Mouse (Mus musculus) hindbrain, embryonic 13.5 days (tissue): ENCODE data around the gene Erg. TPM values are rescaled to one million over a fixed set of nuclear protein-coding genes. Genes with fewer than 3 reads are reported as not detected.

Experiments used
- ATAC-seq: fragments of 200-750 bp; cut with Nextera tagmentation; 2 replicates; pipeline ENCODE4 v1.8.0; 2017; ENCODE audit warnings: moderate TSS enrichment; ENCODE audit not compliant: low FRiP score
- H3K27ac ChIP-seq: fragments of 300-500 bp; sonication (generic); 2 replicates; pipeline ENCODE4 v1.5.1; 2015; ENCODE audit warnings: inconsistent platforms, mild to moderate bottlenecking, moderate library complexity
- H3K27me3 ChIP-seq: fragments of 300-500 bp; sonication (generic); 2 replicates; pipeline ENCODE4 v1.6.1; 2015; ENCODE audit warnings: mild to moderate bottlenecking, inconsistent platforms
- H3K36me3 ChIP-seq: fragments of 300-500 bp; sonication (generic); 2 replicates; pipeline ENCODE4 v1.6.1; 2015; ENCODE audit warnings: mild to moderate bottlenecking, inconsistent platforms
- H3K4me1 ChIP-seq: fragments of 300-500 bp; sonication (generic); replicated peaks from 2 replicates; pipeline ENCODE4 v1.6.1; 2015; ENCODE audit warnings: inconsistent platforms
- H3K4me2 ChIP-seq: fragments of 300-500 bp; sonication (generic); 2 replicates; pipeline ENCODE4 v1.6.1; 2015; ENCODE audit warnings: inconsistent platforms, mild to moderate bottlenecking, moderate library complexity
- H3K4me3 ChIP-seq: fragments of 300-500 bp; sonication (generic); 2 replicates; pipeline ENCODE4 v1.5.1; 2015; ENCODE audit warnings: mild to moderate bottlenecking, inconsistent platforms
- H3K9ac ChIP-seq: fragments of 300-500 bp; sonication (generic); 2 replicates; pipeline ENCODE4 v1.6.1; 2015; ENCODE audit warnings: mild to moderate bottlenecking, inconsistent platforms
- H3K9me3 ChIP-seq: fragments of 300-500 bp; sonication (generic); 2 replicates; pipeline ENCODE4 v1.6.1; 2016; ENCODE audit warnings: inconsistent platforms
- WGBS: fragments of 180-500 bp; shearing (Covaris S2); methylation state at CpG from one replicate; pipeline ENCODE4 v1.1.7; 2015; 5-methylcytosine and 5-hydroxymethylcytosine counted together
- polyA plus RNA-seq: library from polyadenylated mRNA; unstranded; fragments of >200 nt; fragmentation: Nextera tagmentation; extraction: Ambion mirVana; gene quantifications from 2 replicates; pipeline ENCODE4 v1.2.1, GENCODE M21; 2015

The Erg gene
- polyA plus RNA-seq, 1 experiment from 2014 or later = 2.1 TPM

DNA sequence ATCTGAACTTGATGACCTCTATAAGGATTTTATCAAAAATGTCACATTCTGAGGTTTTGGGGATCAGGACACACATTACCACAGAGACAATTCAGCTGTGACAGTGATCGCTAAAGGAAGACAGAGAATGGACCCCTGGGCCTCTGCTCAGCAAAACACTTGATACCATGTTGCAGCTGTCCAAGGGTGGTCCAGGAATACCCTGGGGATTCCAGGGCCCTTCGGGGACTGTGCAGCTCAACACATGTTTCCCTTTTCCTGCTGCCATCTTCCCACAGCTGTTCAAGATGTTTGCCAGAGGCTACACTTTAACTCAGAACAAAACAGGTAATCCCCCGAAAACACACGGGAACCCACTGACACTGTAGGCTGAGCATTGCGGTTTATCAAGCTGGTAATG is 158.2 kb downstream of the Erg start:
- Histone ChIP-seq H3K9ac (no peak overlapping the region), H3K9me3 (no peaks in the 10 kb centered on the region), H3K4me3 (no peak overlapping the region), H3K4me2 (no peak overlapping the region), H3K27ac (no peak overlapping the region), H3K4me1 (0 out of 2 replicates have a peak, but pooled peaks cover 5% of the 10 kb centered on the region), H3K27me3 (no peaks in the 10 kb centered on the region), H3K36me3 (no peaks in the 10 kb centered on the region)
- no peak for ATAC-seq
- 92% methylated on average over 5 of the region's 5 CpGs for WGBS

DNA sequence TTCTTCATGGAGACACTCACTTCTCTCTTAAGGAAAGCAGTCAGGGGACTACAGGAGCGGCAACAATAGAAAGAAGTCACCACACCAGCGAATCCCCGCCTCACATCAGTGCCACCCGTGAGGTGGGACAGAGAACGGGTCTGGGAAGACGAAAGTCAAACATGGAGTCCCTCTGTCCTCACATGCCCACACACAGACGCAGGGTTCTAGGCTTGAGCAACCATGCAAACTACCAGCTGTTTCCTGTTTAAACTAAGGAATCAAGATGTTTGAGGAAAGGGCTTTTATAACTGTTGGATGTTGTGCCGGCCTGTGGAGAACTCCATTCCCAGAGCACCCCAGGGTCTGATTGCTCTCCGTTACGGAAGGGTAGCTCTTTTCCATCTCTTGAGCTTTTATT is 158.9 kb downstream of the Erg start:
- no peaks in the 10 kb centered on the region for H3K9me3 ChIP-seq
- no peak overlapping the region for H3K27ac ChIP-seq
- H3K4me3 ChIP-seq = no peak overlapping the region
- no peak overlapping the region for H3K9ac ChIP-seq
- 88% methylated on average over 10 of the region's 10 CpGs for WGBS
- ATAC-seq = no peak
- no peaks in the 10 kb centered on the region for H3K36me3 ChIP-seq
- no peak overlapping the region for H3K4me2 ChIP-seq
- H3K4me1 ChIP-seq = 0 out of 2 replicates have a peak, but pooled peaks cover 5% of the 10 kb centered on the region
- no peaks in the 10 kb centered on the region for H3K27me3 ChIP-seq

DNA sequence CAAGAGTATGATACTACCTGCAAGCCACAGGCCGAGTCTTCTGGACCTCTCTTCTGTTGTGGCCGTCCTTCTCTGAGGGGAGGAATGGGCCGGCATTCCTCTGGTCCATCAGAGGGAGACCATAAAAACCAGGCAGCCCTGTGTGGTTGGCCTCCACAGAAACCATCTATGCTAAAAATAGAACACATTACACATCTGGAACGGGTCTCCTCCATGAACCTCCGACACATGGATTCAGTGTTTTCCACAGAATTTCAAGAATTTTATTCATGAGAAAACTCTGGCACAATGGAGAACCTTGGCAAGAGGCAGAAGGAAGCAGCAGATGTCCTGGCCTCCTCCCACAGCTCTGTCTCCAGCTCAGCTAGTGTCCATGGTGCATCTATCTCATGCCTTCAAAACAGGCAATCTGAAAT is 163.7 kb downstream of the Erg start:
- Histone ChIP-seq H3K36me3 (no peaks in the 10 kb centered on the region), H3K4me1 (peaks cover 5% of the 10 kb centered on the region; the same call in 1 of the 2 replicates), H3K27ac (no peak overlapping the region), H3K9ac (no peak overlapping the region), H3K9me3 (no peaks in the 10 kb centered on the region), H3K4me2 (no peak overlapping the region), H3K27me3 (no peaks in the 10 kb centered on the region), H3K4me3 (no peak overlapping the region)
- no peak for ATAC-seq
- 81% methylated on average over 5 of the region's 5 CpGs for WGBS

DNA sequence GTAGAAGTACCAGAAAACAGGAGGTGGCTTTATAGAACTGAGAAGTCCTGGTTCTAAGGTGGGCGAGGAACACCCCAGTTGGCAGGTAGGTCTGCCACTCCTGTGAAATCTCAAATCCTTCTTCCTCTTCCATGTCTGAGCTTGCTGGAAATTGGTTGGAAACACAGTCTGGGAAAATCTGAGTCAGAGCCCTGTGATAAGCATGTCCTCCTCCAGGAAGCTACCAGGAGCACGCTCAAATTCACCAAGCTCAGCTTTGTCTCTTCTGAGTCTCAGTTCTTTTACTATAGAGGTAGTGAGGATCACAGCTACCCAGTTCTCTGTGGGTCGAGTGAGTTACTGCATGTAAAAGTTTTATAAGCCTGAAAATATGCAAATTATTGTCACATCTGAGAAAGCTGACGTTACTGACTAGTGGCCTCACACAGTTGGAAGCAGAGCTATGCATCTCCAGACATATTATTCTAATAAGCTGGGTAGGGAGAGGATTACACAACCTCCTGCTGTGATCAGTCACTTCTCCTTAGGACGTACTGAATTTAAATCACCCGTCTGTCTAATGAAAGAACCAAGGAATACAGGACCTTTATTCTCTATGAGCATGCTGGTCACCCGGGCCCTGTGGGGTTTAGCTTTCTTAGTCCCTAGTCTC is 165.0 kb downstream of the Erg start:
- Histone ChIP-seq H3K36me3 (no peaks in the 10 kb centered on the region), H3K9me3 (no peaks in the 10 kb centered on the region), H3K27ac (no peak overlapping the region), H3K4me1 (peaks cover 5% of the 10 kb centered on the region; the same call in 1 of the 2 replicates), H3K9ac (no peak overlapping the region), H3K4me3 (no peak overlapping the region), H3K4me2 (no peak overlapping the region), H3K27me3 (no peaks in the 10 kb centered on the region)
- whole genome bisulfite sequencing = 50% methylated on average over 7 of the region's 7 CpGs
- no peak for ATAC-seq

DNA sequence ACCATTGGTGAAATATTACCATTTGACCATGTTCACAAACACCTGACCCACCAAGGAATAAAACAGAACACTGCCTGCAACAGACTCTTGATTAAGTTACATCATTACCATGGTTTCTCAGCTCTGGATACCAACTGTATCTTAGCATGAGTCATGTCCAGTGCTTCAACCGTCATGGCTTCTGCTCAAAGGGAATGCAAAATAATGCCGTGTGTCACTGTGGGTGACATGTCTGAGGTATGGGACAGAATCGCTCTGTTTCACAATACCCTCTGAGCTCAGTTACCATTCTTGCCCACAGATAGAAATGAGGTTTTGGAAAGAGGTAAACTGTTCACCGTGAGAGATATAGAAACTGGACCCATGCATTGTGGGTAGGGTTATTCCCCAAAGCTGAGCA is 170.5 kb downstream of the Erg start:
- H3K27ac ChIP-seq = no peak overlapping the region
- H3K27me3 ChIP-seq = no peaks in the 10 kb centered on the region
- no peak overlapping the region for H3K4me2 ChIP-seq
- no peaks in the 10 kb centered on the region for H3K4me1 ChIP-seq
- H3K9ac ChIP-seq = no peak overlapping the region
- WGBS = 92% methylated on average over 4 of the region's 4 CpGs
- no peaks in the 10 kb centered on the region for H3K9me3 ChIP-seq
- no peak overlapping the region for H3K4me3 ChIP-seq
- no peaks in the 10 kb centered on the region for H3K36me3 ChIP-seq
- no peak for ATAC-seq

DNA sequence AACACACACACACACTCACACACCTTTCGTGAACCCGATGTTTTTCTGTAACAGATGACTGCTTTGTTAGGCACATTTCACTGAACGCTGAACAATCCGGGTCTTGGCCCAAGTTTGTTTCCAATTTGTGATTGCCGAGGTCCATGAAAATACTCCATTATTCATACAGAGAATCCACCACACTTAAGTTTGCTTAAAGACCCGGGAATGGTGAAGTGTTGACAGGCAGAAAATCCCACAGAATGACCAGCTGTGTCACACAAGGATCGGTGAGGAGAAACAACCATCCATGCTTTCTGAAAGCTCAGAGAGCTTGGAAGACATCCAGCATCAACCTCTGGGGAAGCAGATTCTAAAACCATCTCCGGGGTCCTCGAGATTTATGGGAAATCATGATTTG is 171.0 kb downstream of the Erg start:
- no peak overlapping the region for H3K4me2 ChIP-seq
- H3K9me3 ChIP-seq = no peaks in the 10 kb centered on the region
- H3K4me3 ChIP-seq = no peak overlapping the region
- WGBS = 78% methylated on average over 9 of the region's 9 CpGs
- no peaks in the 10 kb centered on the region for H3K4me1 ChIP-seq
- no peaks in the 10 kb centered on the region for H3K27me3 ChIP-seq
- no peaks in the 10 kb centered on the region for H3K36me3 ChIP-seq
- H3K9ac ChIP-seq = no peak overlapping the region
- ATAC-seq = no peak
- H3K27ac ChIP-seq = no peak overlapping the region

DNA sequence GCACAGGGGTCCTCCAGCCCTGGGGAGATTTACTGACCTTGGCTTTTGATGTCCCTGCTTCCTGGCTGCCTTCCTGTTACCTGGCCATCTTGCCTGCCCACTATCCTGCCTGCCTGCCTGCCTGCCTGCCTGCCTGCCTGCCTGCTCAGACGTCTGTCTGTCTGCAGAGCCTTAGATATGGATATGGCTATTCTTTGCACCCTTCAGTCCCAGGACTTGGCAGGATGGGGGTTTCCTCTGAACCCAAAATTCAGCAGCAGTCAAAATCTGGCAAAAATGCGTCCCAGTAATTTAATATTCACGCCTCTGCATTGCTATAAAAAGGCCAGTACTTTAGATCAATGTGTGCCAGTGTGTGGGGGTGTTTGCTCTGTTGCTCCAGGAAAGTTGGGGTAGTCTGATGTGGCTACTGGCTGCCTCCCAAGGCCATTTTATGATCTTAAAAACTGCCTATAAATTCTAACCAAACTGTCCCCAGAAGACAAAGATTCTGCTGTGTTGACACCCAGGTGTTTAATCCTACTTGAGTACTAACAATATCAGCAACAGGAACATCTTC is 172.9 kb downstream of the Erg start:
- H3K4me3 ChIP-seq = no peak overlapping the region
- ATAC-seq = no peak
- no peaks in the 10 kb centered on the region for H3K9me3 ChIP-seq
- H3K4me2 ChIP-seq = no peak overlapping the region
- H3K4me1 ChIP-seq = no peaks in the 10 kb centered on the region
- no peaks in the 10 kb centered on the region for H3K27me3 ChIP-seq
- no peak overlapping the region for H3K9ac ChIP-seq
- 72% methylated on average over 3 of the region's 3 CpGs for WGBS
- no peak overlapping the region for H3K27ac ChIP-seq
- H3K36me3 ChIP-seq = no peaks in the 10 kb centered on the region

DNA sequence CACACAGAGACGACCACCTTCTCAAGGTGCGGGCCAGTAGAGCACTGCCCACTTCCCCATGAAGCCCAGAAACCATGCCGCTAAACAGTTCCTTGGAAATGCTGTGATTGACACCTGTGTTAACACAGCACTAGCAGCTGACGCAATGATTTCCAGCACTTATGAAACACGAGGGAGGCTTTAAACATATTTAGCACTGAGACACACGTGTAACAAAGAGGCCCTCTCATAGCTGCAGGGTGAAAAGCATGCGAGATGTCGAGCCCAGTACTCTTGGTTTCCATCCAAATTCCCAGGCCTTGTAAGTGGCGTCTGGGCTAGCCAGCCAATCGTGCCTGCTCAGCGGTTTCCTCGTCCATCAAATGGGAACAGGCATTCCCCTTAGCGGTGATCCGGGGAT is 178.3 kb downstream of the Erg start:
- H3K27ac ChIP-seq = no peak overlapping the region
- no peaks in the 10 kb centered on the region for H3K9me3 ChIP-seq
- no peak for ATAC-seq

DNA sequence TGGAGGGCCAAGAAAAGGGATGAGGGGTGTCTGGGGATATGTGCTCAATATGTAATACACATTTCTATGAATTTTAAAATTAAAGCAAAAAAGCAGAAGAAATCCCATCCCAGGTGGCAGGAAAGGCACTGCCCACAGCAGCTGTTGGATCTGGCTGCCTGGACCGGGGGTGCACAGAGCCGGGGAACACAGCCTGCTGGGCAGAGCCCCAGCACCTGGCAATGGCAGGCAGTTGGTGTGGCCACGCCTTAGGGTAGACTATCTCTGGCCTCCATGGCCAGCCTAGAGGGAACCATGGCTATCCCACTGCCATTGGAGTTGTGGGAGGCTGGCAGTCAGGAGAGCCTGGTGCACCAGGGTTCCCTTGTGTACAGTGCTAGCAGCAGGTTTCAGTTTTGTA is 180.9 kb downstream of the Erg start:
- Histone ChIP-seq H3K4me1 (no peaks in the 10 kb centered on the region), H3K4me3 (no peak overlapping the region), H3K27ac (no peak overlapping the region), H3K27me3 (no peaks in the 10 kb centered on the region), H3K4me2 (no peak overlapping the region), H3K9me3 (no peaks in the 10 kb centered on the region), H3K36me3 (no peaks in the 10 kb centered on the region), H3K9ac (no peak overlapping the region)
- ATAC-seq = no peak
- 87% methylated on average over 3 of the region's 3 CpGs for WGBS

More for the DNA sequence above, 178.3 kb downstream of the Erg start:
- Histone ChIP-seq H3K4me3 (no peak overlapping the region), H3K4me1 (no peaks in the 10 kb centered on the region), H3K4me2 (no peak overlapping the region), H3K9ac (no peak overlapping the region), H3K36me3 (no peaks in the 10 kb centered on the region), H3K27me3 (no peaks in the 10 kb centered on the region)
- WGBS = 59% methylated on average over 14 of the region's 14 CpGs

DNA sequence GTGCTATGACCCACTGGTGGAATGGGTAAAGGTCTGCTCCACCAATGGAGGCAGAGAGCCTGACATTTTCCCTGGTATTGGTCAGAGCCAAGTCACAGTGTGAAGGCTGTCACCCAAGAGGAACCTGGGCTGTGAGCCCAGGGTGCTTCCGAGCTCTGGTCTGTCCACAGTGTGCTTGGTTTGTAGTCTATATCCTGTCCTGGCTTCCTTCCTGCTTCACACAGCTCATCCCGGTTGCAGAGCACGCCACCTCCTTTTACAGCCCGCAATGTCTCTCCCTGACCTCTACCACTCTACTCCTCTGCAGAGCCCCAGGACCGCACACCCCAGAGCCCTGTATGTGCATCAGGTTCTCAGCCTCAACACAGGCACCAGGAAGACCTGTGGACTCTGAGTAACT is 182.9 kb downstream of the Erg start:
- ATAC-seq = no peak
- WGBS = 88% methylated on average over 5 of the region's 5 CpGs
- Histone ChIP-seq H3K9me3 (no peaks in the 10 kb centered on the region), H3K4me1 (peaks cover 5% of the 10 kb centered on the region; the same call in 1 of the 2 replicates), H3K27me3 (no peaks in the 10 kb centered on the region), H3K4me2 (no peak overlapping the region), H3K36me3 (no peaks in the 10 kb centered on the region), H3K9ac (no peak overlapping the region), H3K27ac (no peak overlapping the region), H3K4me3 (no peak overlapping the region)

DNA sequence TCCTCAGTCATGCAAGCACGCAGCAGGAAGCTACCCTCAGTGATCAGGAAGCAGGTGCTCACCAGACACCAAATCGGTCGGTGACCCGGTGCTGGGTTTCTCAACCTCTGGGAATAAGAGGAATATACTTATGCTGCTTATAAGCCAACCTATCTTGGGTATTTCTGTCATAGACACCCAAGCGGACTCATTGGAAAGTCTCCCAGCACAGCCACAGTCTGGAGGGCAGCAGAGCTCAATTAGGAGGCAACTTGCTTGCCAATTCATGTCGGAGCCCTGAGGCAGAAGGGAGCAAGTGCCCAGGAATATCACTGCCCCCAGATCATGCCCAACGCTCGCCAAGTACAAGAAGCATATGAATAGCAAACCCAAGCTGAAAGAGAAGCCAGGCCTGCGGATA is 184.5 kb downstream of the Erg start:
- H3K36me3 ChIP-seq = no peaks in the 10 kb centered on the region
- no peaks in the 10 kb centered on the region for H3K9me3 ChIP-seq
- no peak for ATAC-seq
- H3K27me3 ChIP-seq = no peaks in the 10 kb centered on the region
- 85% methylated on average over 9 of the region's 9 CpGs for WGBS
- H3K4me3 ChIP-seq = no peak overlapping the region
- no peak overlapping the region for H3K4me2 ChIP-seq
- H3K9ac ChIP-seq = no peak overlapping the region
- H3K27ac ChIP-seq = no peak overlapping the region
- peaks cover 5% of the 10 kb centered on the region; the same call in 1 of the 2 replicates for H3K4me1 ChIP-seq

DNA sequence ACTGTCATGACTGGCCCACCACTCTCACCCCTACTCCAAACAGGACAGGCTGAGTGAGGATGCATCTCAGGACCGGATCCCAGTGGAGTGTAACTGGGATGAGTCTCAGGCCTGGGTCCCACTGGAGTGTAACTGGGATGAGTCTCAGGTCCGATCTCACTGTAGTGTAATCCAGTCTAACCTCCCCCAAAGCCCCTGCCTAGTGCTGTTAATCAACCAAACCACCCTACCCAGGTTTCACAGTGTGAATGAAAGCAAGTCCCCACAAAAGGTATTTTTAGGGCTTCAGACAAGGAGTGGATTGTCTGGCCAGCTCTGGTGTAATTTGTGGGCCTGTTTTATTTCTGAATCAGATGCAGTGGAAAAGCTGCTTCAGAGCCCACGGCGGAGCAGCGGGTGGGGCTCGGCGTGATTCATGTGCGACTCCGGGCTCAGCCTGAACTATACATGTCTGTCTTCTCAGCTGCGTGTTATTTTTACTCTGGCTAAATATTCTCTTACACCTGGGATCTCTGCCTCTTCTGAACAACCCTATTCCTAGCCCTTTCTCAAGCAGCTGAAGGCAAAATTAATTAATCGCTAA is 187.5 kb downstream of the Erg start:
- WGBS = 69% methylated on average over 11 of the region's 11 CpGs

DNA sequence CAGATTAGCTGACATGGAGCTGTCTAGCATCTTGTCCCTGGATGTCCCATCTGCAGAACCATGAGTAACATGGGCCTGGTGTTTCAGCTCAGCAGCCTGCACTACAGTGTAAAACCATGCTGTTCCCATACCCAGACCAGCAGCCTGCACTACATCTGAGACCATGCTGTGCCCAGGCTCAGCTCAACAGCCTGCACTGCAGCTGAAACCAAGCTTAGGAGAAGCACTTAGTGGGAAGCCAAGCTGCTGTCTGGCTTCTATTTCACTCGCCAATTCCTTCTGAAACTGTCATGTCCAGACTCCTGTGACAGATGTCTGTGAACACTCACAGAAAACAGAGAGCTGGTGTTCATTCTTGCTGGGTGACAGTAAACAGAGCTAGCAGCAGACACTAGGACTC is 195.6 kb downstream of the Erg start:
- ATAC-seq = no peak
- Histone ChIP-seq H3K4me2 (no peak overlapping the region), H3K27ac (no peak overlapping the region), H3K4me3 (no peak overlapping the region), H3K9ac (no peak overlapping the region), H3K27me3 (no peaks in the 10 kb centered on the region), H3K4me1 (peaks cover 8% of the 10 kb centered on the region; the same call in 1 of the 2 replicates), H3K36me3 (no peaks in the 10 kb centered on the region), H3K9me3 (no peaks in the 10 kb centered on the region)
- WGBS = 72% methylated on average over 1 of the region's 1 CpGs

More for the DNA sequence above, 187.5 kb downstream of the Erg start:
- Histone ChIP-seq H3K36me3 (no peaks in the 10 kb centered on the region), H3K4me3 (no peak overlapping the region), H3K4me1 (peaks cover 5% of the 10 kb centered on the region; the same call in 1 of the 2 replicates), H3K4me2 (no peak overlapping the region), H3K9me3 (no peaks in the 10 kb centered on the region), H3K27me3 (no peaks in the 10 kb centered on the region), H3K9ac (no peak overlapping the region), H3K27ac (peak overlapping the region; percentile 55; the same call in 1 of the 2 replicates)
- no peak for ATAC-seq
